Mouse (Mus musculus) lung, postnatal 0 days (tissue): Measurements from ENCODE around the gene E4f1. TPM values are rescaled to one million over a fixed set of nuclear protein-coding genes. Genes with fewer than 3 reads are reported as not detected.

Experiments used
- ATAC-seq: fragments of 200-750 bp; cut with Nextera tagmentation; 2 replicates; pipeline ENCODE4 v1.8.0; 2017; ENCODE audit warnings: moderate library complexity
- DNase-seq: peaks from one replicate; pipeline ENCODE4 v3.0.0-alpha.2; 2016; ENCODE audit warnings: low spot score
- H3K27ac ChIP-seq: fragments of 300-500 bp; sonication (generic); 2 replicates; pipeline ENCODE4 v1.5.1; 2014; ENCODE audit warnings: antibody characterized with exemption, mild to moderate bottlenecking, low read length, mixed read lengths
- H3K27me3 ChIP-seq: fragments of 300-500 bp; sonication (generic); replicated peaks from 2 replicates; pipeline ENCODE4 v1.6.1; 2014; ENCODE audit warnings: low read length, mixed read lengths; ENCODE audit not compliant: insufficient read depth
- H3K36me3 ChIP-seq: fragments of 300-500 bp; sonication (generic); 2 replicates; pipeline ENCODE4 v1.6.1; 2014; ENCODE audit warnings: low read length, mixed read lengths; ENCODE audit not compliant: insufficient read depth
- H3K4me1 ChIP-seq: fragments of 300-500 bp; sonication (generic); 2 replicates; pipeline ENCODE4 v1.6.1; 2014; ENCODE audit warnings: antibody characterized with exemption, low read depth, low read length, mixed read lengths; ENCODE audit not compliant: insufficient read depth
- H3K4me2 ChIP-seq: fragments of 300-500 bp; sonication (generic); replicated peaks from 2 replicates; pipeline ENCODE4 v1.6.1; 2014; ENCODE audit warnings: low read depth, mild to moderate bottlenecking, low read length, moderate library complexity, mixed read lengths
- H3K4me3 ChIP-seq: fragments of 300-500 bp; sonication (generic); 2 replicates; pipeline ENCODE4 v1.5.1; 2014; ENCODE audit warnings: low read depth, low read length
- H3K9ac ChIP-seq: fragments of 300-500 bp; sonication (generic); replicated peaks from 2 replicates; pipeline ENCODE4 v1.6.1; 2014; ENCODE audit warnings: low read depth, mild to moderate bottlenecking
- H3K9me3 ChIP-seq: fragments of 300-500 bp; sonication (generic); 2 replicates; pipeline ENCODE4 v1.6.1; 2016; ENCODE audit warnings: low read length, mixed read lengths
- CTCF ChIP-seq: IDR thresholded peaks from 2 replicates; pipeline ENCODE4 v1.5.1; 2016; ENCODE audit warnings: antibody characterized with exemption, mild to moderate bottlenecking
- EP300 ChIP-seq: IDR thresholded peaks from 2 replicates; pipeline ENCODE4 v1.6.1; 2016; ENCODE audit warnings: antibody characterized with exemption, mild to moderate bottlenecking, control low read depth
- WGBS: fragments of 180-500 bp; shearing (Covaris S2); extraction: QIAGEN DNeasy Blood & Tissue Kit; methylation state at CpG from one replicate; pipeline ENCODE4 v1.1.7; 2014; 5-methylcytosine and 5-hydroxymethylcytosine counted together
- polyA plus RNA-seq: library from polyadenylated mRNA; unstranded; fragments of >200 nt; fragmentation: Nextera tagmentation; extraction: Ambion mirVana; gene quantifications from 2 replicates; pipeline ENCODE4 v1.2.1, GENCODE M21; 2015

Gene E4f1
- polyA plus RNA-seq, 1 experiment from 2014 or later = 15.7 TPM

- Histone ChIP-seq H3K9me3 (no peaks in the 10 kb centered on the region), H3K27me3 (no peaks in the 10 kb centered on the region), H3K27ac (no peak overlapping the region), H3K4me2 (no peak overlapping the region; the same call in 1 of the 2 replicates), H3K4me3 (no peak overlapping the region), H3K9ac (no peak overlapping the region), H3K4me1 (no peaks in the 10 kb centered on the region), H3K36me3 (peaks cover 34% of the 10 kb centered on the region)
- no peak for DNase-seq
- no peak for ATAC-seq
- WGBS = 35% methylated on average over 34 of the region's 36 CpGs
- TF ChIP-seq EP300 = no peak
- no peak for TF ChIP-seq CTCF
These were observed 36.4 kb upstream of the E4f1 start for GRCm38 (mm10) chr17:24506332-24507070.

DNA sequence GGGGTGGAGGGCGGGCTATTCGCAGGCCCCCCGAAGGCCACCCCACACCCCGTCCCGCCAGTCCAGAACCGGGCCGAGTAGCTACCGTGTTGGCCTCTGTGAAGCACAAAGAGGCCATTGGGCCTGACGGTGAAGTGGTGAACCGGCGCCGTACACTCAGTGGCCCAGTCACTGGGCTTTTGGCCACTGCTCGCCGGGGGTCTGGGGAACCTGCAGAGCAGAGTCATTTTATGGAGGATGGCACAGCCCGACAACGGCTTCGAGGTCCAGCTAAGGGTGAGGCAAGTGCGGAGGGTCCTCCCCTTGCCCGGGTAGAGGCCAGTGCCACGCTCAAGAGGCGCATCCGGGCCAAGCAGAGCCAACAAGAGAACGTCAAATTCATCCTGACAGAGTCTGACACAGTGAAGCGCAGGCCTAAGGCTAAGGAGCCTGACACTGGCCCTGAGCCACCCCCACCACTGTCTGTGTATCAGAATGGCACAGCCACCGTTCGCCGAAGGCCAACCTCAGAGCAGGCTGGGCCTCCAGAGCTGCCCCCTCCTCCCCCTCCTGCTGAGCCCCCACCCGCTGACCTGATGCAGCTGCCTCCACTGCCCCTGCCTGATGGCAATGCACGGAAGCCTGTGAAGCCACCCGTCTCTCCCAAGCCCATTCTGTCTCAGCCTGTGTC, 35.3 kb upstream of the E4f1 start:
- Histone ChIP-seq H3K4me2 (no peak overlapping the region), H3K36me3 (peaks cover 23% of the 10 kb centered on the region), H3K4me3 (no peak overlapping the region), H3K27ac (no peak overlapping the region), H3K27me3 (no peaks in the 10 kb centered on the region), H3K9ac (no peak overlapping the region), H3K4me1 (no peaks in the 10 kb centered on the region), H3K9me3 (no peaks in the 10 kb centered on the region)
- WGBS = 92% methylated on average over 29 of the region's 30 CpGs
- ATAC-seq (no peak; the same call in 1 of the 2 replicates), DNase-seq (no peak)
- no peak for TF ChIP-seq EP300

DNA sequence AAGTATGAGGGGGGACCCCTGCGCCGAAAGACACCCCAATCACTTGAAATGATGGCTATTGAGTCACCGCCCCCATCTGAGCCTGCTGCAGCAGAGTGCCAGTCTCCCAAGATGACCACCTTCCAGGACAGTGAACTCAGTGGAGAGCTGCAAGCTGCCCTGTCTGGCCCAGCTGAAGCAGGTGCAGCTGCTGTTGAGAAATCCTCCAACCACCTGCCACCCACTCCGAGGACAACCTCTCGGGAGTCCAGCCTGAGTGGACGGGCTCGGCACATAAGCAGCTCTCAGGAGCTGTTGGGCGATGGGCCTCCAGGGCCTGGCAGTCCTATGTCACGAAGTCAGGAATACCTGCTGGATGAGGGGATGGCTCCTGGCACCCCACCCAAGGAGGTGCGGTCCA, 34.0 kb upstream of the E4f1 start:
- H3K4me1 ChIP-seq = no peaks in the 10 kb centered on the region
- no peaks in the 10 kb centered on the region for H3K27me3 ChIP-seq
- ATAC-seq = no peak
- H3K36me3 ChIP-seq = peaks cover 11% of the 10 kb centered on the region
- no peak overlapping the region for H3K27ac ChIP-seq
- H3K9me3 ChIP-seq = no peaks in the 10 kb centered on the region
- WGBS = 81% methylated on average over 10 of the region's 10 CpGs
- H3K9ac ChIP-seq = no peak overlapping the region
- H3K4me3 ChIP-seq = no peak overlapping the region
- no peak overlapping the region for H3K4me2 ChIP-seq
- no peak for DNase-seq
- TF ChIP-seq CTCF (no peak), EP300 (no peak)

DNA sequence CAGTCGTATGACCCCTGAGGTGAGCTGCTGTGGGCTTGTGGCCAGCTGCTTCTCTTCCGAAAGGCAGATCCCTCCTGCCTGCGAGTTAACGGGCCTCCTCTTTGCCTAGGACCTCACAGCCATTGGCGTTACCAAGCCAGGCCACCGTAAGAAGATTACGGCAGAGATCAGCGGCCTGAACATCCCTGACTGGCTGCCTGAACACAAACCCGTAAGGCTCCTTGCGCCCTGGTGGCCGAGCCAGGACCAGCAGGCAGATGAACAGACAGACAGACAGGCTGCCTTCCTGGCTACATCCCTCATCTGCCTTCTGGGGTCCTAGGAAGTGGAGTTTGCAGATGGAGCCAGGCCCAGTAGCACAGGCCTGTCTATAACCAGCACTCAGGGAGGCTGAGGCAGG, 32.1 kb upstream of the E4f1 start:
- no peak for TF ChIP-seq EP300
- peak; percentile 52 for TF ChIP-seq CTCF
- Histone ChIP-seq H3K9me3 (no peaks in the 10 kb centered on the region), H3K9ac (no peak overlapping the region), H3K27ac (no peak overlapping the region), H3K4me1 (no peaks in the 10 kb centered on the region), H3K4me2 (no peak overlapping the region), H3K4me3 (no peak overlapping the region), H3K36me3 (no peaks in the 10 kb centered on the region), H3K27me3 (no peaks in the 10 kb centered on the region)
- DNase-seq = no peak
- 37% methylated on average over 11 of the region's 11 CpGs for WGBS
- ATAC-seq = no peak

- ATAC-seq (no peak), DNase-seq (no peak)
- Histone ChIP-seq H3K4me1 (no peaks in the 10 kb centered on the region), H3K27ac (no peak overlapping the region), H3K4me2 (no peak overlapping the region), H3K9ac (no peak overlapping the region), H3K36me3 (no peaks in the 10 kb centered on the region), H3K9me3 (no peaks in the 10 kb centered on the region), H3K4me3 (no peak overlapping the region), H3K27me3 (no peaks in the 10 kb centered on the region)
- 75% methylated on average over 1 of the region's 1 CpGs for WGBS
- TF ChIP-seq EP300 = no peak
- no peak for TF ChIP-seq CTCF
These were observed 25.9 kb upstream of the E4f1 start for GRCm38 (mm10) chr17:24496026-24496425.

DNA sequence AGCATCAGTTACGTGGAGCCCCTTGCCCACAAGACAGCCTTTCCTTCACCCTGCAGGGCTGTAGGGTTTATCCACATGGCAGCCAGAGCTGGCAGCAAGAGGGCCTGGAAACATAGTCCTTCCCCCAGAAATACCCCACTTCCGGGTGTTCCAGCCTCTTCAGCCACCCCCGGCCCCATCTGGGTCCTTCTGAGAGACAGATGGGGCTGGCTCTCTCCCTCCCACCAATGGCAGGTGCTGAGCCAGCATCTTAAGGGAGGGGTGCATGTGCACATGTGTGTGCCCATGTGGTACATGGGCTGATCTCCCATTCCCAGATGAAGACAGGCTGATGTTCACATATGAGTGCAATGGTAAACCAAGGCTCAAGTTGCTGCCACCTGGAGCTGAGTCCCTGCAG, 25.3 kb upstream of the E4f1 start:
- no peak overlapping the region for H3K9ac ChIP-seq
- no peaks in the 10 kb centered on the region for H3K4me1 ChIP-seq
- WGBS = 65% methylated on average over 3 of the region's 3 CpGs
- H3K36me3 ChIP-seq = no peaks in the 10 kb centered on the region
- no peaks in the 10 kb centered on the region for H3K9me3 ChIP-seq
- TF ChIP-seq EP300 = no peak
- H3K27ac ChIP-seq = no peak overlapping the region
- no peak for ATAC-seq
- no peaks in the 10 kb centered on the region for H3K27me3 ChIP-seq
- no peak for DNase-seq
- no peak overlapping the region for H3K4me3 ChIP-seq
- no peak overlapping the region for H3K4me2 ChIP-seq
